Mouse (Mus musculus) bone marrow macrophage, adult 2 months (primary cell): ENCODE results near the gene Cdc42bpb. TPM values are rescaled to one million over a fixed set of nuclear protein-coding genes. Genes with fewer than 3 reads are reported as not detected.

Experiments used
- H3K27ac ChIP-seq: 2 replicates; pipeline ENCODE4 v1.5.1; 2012; ENCODE audit warnings: low read depth, low read length; ENCODE audit not compliant: insufficient read depth
- H3K4me1 ChIP-seq: 2 replicates; pipeline ENCODE4 v1.6.1; 2012; ENCODE audit warnings: low read length; ENCODE audit not compliant: control insufficient read depth, insufficient read depth
- H3K4me3 ChIP-seq: 2 replicates; pipeline ENCODE4 v1.5.1; 2012; ENCODE audit warnings: mild to moderate bottlenecking, low read length, moderate library complexity; ENCODE audit not compliant: insufficient read depth
- CTCF ChIP-seq: IDR thresholded peaks from 2 replicates; pipeline ENCODE4 v1.5.1; 2012; ENCODE audit warnings: low read depth, mild to moderate bottlenecking, low read length, moderate library complexity
- POLR2A ChIP-seq: IDR thresholded peaks from 2 replicates; pipeline ENCODE4 v1.6.1; 2012; ENCODE audit warnings: mild to moderate bottlenecking, low read depth, low read length, borderline replicate concordance
- polyA plus RNA-seq: library from polyadenylated mRNA; stranded (reverse); fragments of >200 nt; gene quantifications from 2 replicates; pipeline ENCODE4 v1.2.4, GENCODE M21; 2012; ENCODE audit not compliant: missing spikeins, insufficient read depth, insufficient read length

Cdc42bpb gene
- polyA plus RNA-seq, 1 experiment, result 41.6 TPM

- H3K4me3 ChIP-seq, result no peak overlapping the region
- TF ChIP-seq CTCF, result no peak
- no peak for TF ChIP-seq POLR2A
Measured at GRCm38 (mm10) chr12:111371905-111372304, 5.6 kb downstream of the Cdc42bpb start.

DNA sequence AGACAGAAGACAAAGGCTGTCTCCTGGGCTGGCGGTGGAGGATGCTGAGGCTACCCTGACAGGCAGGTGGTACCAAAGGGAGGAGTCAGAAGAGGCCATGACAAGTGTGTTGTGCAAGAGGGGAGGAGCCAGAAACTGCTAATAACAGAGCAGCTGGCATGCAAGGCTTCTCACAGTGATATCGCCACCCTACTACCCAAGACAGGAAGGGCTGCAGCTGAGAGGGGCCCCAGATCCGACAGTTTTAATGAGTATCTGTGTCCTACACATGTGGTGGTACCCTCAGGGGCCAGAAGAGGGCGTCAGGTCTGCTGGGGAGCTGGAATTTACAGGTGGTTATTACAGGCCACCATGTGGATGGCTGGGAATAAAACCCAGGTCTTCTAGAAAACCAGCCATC is 7.3 kb downstream of the Cdc42bpb start:
- Histone ChIP-seq H3K27ac (no peak overlapping the region), H3K4me3 (no peak overlapping the region), H3K4me1 (peaks cover 26% of the 10 kb centered on the region)
- 0 out of 2 replicates have a peak, but pooled peaks have one; percentile 26 for TF ChIP-seq CTCF
- TF ChIP-seq POLR2A, result no peak

More at GRCm38 (mm10) chr12:111371905-111372304, 5.6 kb downstream of the Cdc42bpb start:
- Histone ChIP-seq H3K27ac (no peak overlapping the region), H3K4me1 (peaks cover 24% of the 10 kb centered on the region)

DNA sequence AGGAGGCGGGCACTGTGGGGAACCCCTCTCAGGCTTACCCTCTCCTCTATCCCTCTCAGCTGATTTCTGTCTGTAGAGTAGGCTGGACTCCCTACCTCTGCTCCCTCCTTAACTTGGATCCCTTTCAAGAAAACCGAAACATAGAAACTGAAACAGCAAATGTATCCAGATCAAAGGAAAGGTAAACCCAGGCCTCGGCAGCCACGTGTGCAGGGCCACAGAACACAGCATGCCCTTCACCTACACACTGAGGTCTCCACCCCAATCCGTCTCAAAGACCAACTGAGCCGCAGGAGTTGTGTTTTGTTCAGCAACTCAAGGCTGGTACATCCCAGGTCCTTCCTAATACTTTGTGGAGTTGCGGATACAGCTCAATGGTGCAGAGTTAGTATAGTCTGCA is 10.5 kb downstream of the Cdc42bpb start:
- Histone ChIP-seq H3K27ac (no peak overlapping the region), H3K4me1 (peaks cover 26% of the 10 kb centered on the region), H3K4me3 (no peak overlapping the region)
- no peak for TF ChIP-seq POLR2A
- no peak for TF ChIP-seq CTCF

GRCm38 (mm10) chr12:111364234-111364633 is 13.3 kb downstream of the Cdc42bpb start:
- TF ChIP-seq POLR2A (no peak), CTCF (no peak)
- H3K4me3 ChIP-seq, result no peak overlapping the region
- no peak overlapping the region for H3K27ac ChIP-seq
- H3K4me1 ChIP-seq, result peaks cover 17% of the 10 kb centered on the region

DNA sequence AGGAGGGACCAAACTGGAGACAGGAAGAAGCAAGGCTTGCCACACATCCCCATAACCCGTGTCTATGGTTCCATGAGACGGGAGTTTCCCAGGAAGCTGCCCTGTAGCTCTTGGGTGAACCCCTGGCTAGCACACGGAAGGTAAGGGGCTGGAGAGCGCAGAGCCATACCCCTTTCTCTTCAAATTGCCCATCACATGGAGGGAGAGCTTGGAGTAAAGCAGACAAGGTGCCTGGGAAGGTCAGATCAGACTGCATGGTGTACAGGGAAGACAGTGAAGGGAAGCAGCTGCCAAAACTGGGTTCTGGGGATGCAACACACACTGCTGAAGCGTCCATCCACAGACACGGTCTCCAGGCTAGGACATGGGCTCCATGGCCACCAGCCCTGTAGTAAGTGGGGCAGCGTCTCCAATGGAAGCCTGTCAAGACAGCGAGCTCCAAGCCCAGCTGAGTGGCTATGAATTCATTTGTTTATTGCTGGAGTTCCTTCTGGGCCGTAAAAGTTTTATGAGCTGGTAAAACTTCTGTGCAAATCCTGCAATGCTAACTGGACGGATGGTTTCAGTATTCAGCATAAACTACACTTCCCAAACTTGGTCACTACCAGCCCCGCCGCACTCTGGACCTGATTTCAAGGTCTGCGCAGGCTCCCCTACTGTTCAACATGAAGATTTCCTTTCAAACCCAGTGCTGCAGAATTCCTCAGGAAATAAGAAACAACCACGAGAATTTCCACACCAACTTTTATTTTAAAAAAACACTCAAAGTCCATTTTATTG is 16.0 kb downstream of the Cdc42bpb start:
- no peak overlapping the region for H3K4me3 ChIP-seq
- no peak for TF ChIP-seq CTCF
- no peak for TF ChIP-seq POLR2A
- H3K4me1 ChIP-seq, result peaks cover 17% of the 10 kb centered on the region
- H3K27ac ChIP-seq, result no peak overlapping the region

- no peak overlapping the region for H3K4me3 ChIP-seq
- peaks cover 16% of the 10 kb centered on the region for H3K4me1 ChIP-seq
- no peak overlapping the region for H3K27ac ChIP-seq
- TF ChIP-seq CTCF (no peak), POLR2A (no peak)
Measured at GRCm38 (mm10) chr12:111360671-111361070, 16.8 kb downstream of the Cdc42bpb start.

DNA sequence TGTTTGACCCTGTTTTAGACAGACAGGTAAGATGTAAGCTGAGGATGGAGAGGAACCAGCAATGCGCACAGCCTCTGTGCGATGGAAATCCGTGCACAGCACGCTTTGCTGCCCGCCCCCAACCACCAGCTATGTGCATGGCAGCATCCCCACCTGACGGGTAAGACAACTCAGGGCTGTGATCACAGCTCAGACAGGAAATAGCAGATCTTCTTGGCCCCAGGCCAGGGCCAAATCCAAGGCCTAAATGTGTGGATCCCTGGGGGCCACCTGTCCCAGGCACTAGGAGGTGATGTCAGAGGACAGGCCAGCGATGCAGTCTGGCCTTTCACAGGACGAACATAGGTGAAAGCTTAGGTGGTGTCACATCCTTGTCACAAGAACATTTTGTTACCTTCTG is 21.3 kb downstream of the Cdc42bpb start:
- H3K4me1 ChIP-seq, result peaks cover 7% of the 10 kb centered on the region
- TF ChIP-seq CTCF (no peak), POLR2A (no peak)
- H3K27ac ChIP-seq, result no peak overlapping the region
- no peak overlapping the region for H3K4me3 ChIP-seq

GRCm38 (mm10) chr12:111354142-111354541 is 23.4 kb downstream of the Cdc42bpb start:
- no peak for TF ChIP-seq POLR2A
- no peak for TF ChIP-seq CTCF
- Histone ChIP-seq H3K4me3 (no peak overlapping the region), H3K27ac (no peak overlapping the region), H3K4me1 (no peaks in the 10 kb centered on the region)

- no peak overlapping the region for H3K27ac ChIP-seq
- no peaks in the 10 kb centered on the region for H3K4me1 ChIP-seq
- H3K4me3 ChIP-seq, result no peak overlapping the region
- TF ChIP-seq CTCF, result no peak
- TF ChIP-seq POLR2A, result no peak
Measured at GRCm38 (mm10) chr12:111353439-111353915, 24.0 kb downstream of the Cdc42bpb start.

DNA sequence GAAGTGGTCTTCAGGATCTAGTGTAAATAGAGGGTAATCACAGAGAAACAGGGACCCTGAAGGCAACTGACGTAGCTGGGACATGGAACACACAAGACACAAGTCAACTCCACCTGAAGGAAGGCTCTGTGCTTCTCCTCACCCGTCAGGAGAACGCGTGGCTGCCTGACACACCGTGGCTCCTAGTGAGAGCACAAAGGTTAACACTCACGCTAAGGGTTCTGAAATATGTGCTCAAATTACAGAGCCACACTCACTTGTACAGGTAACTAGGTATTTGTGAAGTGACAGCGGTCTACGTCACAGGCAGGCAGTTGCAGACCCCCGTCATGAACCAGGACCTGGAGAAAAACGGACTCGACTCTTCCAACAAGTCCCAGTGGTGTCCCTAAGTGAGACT is 24.5 kb downstream of the Cdc42bpb start:
- Histone ChIP-seq H3K4me1 (no peaks in the 10 kb centered on the region), H3K4me3 (no peak overlapping the region), H3K27ac (no peak overlapping the region)
- TF ChIP-seq POLR2A (no peak), CTCF (no peak)

DNA sequence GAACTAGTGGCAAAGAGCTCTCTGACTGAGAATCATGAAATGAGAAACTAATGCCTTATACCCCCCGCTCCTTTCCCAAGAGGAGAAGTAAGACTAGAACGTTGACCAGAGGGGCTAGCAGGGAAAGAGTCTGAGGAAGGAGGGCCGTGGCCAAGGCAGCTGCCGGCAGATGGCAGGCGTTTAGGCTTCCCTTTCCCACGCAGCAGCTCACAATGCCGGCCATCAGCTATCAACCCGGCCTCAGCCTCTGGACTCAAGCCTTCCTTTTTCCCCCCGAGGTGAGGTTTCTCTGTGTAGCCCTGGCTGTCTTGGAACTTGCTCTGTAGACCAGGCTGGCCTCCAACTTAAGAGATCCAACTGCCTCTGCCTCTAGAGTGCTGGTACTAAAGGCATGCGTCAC is 25.0 kb downstream of the Cdc42bpb start:
- TF ChIP-seq CTCF, result no peak
- TF ChIP-seq POLR2A, result no peak
- Histone ChIP-seq H3K4me3 (no peak overlapping the region), H3K4me1 (no peaks in the 10 kb centered on the region), H3K27ac (no peak overlapping the region)
